Mouse (Mus musculus) MEL-GATA-1-ER (cell line): ENCODE data around the gene Scn1b.

ENCODE experiments used
- DNase-seq: peaks from one replicate; pipeline ENCODE4 v3.0.0-alpha.2; 2012; ENCODE audit warnings: low read depth; ENCODE audit errors: extremely low read depth

The Scn1b gene

GRCm38 (mm10) chr7:31149751-31150565 is 23.2 kb upstream of the Scn1b start:
- no peak for DNase-seq

DNA sequence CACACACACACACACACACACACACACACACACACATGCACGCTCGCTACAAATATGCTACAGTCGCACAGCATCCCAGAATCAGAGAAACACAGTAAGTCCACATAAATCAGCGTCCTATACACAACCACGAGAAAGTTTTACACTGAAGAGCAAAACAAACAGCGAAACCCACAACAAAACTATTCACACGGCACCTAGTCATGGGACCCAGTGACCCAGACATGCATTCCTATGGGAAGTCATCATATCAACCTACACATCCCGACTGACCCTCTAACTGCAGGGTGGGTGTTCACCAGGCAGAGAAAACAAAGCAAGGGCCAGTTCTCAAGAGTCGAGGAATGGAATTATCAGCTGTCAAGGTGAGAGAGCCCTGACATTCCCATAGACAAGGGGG is 22.5 kb upstream of the Scn1b start:
- no peak for DNase-seq

DNA sequence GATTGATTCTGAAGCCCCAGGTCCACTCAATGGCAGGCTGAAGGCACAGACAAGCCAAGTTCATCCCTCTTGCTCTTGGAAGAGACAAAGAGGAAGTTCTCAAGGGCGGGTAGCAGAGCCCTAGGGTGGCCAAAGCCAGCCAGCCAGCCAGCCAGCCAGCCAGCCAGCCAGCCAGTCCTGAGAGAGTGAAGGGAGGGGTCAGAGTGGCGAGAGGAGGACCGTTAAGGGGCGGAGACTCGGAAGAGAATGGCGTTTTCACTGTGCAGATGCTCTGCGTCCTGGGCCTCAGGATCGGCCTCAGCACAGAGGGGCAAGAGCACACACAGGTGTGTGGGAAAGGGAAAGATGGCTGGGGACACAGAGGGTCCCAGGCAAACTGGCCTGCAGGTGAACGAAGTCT is 22.0 kb upstream of the Scn1b start:
- DNase-seq, result peak; percentile 65

- DNase-seq, result no peak
These were observed 21.3 kb upstream of the Scn1b start for GRCm38 (mm10) chr7:31148086-31148485.

GRCm38 (mm10) chr7:31145596-31146160 is 18.9 kb upstream of the Scn1b start:
- no peak for DNase-seq

- no peak for DNase-seq
These were observed 18.1 kb upstream of the Scn1b start for GRCm38 (mm10) chr7:31144886-31145285.

DNA sequence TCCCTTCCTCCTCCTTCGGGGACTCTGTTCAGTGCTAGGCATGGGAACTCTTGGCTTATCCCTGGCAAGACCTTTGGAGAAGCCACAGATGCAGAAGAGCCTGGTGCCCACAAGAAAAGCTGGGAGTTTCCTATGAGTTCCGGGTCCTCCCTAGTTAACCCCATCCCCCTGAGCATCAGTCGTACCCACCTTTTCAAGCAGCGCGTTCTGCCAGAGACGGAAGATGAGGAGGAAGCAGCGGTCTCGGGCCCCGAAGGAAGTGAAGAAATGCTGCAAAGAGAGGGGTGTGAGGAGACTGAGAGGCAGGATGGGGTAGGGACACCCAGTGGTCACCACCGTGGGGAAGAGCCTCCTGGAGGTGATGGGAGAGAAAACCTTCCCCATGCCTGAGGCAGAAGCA is 14.1 kb upstream of the Scn1b start:
- DNase-seq, result no peak

GRCm38 (mm10) chr7:31140302-31140701 is 13.5 kb upstream of the Scn1b start:
- DNase-seq, result no peak

DNA sequence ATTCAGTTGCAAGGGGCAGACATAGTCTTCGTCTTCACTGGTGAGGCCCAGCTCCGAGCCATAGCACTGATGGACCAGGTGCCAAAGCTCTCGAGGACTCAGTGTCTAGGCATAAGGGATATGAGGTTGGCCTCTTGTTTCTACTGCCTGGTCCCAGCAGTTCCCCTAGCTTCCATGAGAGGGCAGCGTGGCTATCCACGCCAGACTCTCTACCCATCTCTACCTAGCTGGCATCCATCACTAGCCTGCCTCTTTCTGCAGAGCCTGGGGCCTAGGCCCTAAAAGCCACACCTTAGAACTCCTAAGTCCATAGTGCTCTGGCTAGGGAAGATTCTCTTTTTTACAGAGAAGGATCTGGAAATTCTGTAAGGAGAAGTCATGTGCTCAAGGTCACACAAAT is 13.0 kb upstream of the Scn1b start:
- no peak for DNase-seq

GRCm38 (mm10) chr7:31135717-31136116 is 8.9 kb upstream of the Scn1b start:
- DNase-seq, result no peak

DNA sequence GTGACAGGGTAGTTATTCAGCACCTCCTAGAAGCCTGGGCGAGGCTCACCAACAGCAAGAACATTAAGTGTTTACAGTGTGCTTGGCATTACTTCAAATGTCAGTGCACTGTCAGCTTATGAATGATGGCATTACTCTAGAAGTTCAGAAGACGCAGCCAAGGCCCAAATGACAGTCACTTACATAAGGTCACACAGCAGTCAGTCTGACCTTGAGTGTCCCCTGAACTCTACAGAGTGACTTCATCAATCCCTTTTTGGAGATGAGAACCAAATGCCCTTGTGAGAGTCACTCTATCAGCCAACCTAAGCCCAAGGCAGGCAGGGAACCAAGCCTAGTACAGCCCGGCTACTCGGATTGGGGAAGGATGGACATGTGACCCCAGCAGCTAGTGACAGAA is 5.1 kb upstream of the Scn1b start:
- no peak for DNase-seq

DNA sequence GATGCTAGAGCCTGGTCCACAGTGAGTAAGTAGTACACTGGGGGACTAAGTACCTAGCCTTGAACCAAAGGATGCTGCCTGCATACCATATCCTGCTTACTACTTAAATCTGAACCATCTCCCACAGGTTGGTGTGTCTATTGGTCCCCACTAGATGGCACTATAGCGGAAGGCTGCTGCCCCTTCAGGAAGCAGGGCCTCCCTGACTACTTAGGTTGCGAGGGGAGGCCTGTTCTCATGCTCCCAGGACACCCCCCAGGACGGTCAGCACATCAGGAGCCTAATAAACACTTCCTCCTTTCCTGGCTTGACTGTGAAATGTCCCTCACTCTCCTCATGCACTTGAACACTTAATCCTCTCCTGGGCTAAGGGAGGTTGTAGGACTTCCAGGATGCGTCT is 4.0 kb upstream of the Scn1b start:
- no peak for DNase-seq

GRCm38 (mm10) chr7:31130197-31130596 is 3.4 kb upstream of the Scn1b start:
- no peak for DNase-seq

- no peak for DNase-seq
These were observed 1.4 kb upstream of the Scn1b start for GRCm38 (mm10) chr7:31128157-31128705.

DNA sequence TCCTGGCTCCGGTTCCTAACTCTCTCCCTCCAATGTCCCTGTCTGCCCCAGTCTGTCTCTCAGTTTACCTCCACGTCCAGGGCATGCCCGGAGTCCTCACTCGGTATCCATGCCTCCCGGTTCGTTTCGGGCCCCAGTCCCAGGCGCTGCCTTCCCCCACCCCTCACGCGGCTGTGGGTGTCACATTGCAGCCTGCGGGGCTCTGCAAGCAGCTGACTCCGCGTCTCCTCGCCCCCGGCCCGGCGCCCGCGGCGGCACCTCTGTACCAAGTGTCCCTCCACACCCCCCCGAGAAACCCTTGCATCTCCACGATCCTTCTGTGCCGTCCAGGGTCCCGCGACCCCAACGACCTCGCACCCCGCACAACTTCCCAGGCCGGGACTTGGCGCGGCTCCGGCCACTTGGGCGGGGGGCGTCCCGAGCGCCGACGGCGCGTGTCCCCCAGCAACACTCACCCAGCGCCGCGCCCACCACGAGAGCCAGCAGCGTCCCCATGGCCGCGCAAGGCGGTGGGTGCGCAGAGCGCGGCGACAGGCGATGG is 522 bp downstream of the Scn1b start:
- DNase-seq, result no peak

- DNase-seq, result no peak
These were observed 1.7 kb downstream of the Scn1b start for GRCm38 (mm10) chr7:31125116-31125515.

DNA sequence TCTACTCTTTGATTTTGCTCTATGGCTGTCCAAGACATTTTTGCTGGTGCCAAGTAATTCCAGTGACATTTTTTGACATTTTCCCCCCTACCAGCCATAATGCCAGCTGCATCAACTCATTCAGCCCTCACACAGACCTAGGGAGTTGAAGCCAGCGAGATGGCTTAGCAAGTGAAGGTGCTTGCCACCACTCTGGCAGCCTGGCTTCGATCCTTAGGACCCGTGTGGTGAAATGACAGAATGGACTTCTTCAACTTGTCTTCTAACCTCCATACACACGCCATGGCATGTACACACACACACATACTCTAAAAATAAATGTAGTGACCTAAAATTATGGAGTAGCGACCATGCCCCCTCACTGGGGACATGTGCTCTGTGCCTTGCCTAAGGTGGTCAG is 2.4 kb downstream of the Scn1b start:
- no peak for DNase-seq

DNA sequence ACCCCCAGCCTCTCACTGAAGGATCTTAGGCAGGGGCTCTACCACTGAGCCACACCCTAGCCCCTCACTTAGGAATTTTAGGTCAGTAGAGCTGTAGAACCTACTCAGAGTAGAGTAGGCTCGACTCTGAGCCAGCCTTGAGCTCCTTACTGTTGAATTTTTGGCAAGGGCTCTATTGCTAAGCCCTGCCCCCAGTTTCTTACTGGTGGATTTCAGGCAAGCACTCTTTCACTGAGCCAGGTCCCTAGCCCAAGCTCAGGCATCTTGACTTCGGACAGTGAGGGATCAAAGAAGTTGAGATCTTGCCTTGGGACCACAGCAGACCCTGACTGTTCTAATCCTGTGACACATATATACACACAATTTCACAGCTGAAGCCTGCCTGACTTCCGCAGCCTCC is 3.1 kb downstream of the Scn1b start:
- DNase-seq, result no peak

- no peak for DNase-seq
These were observed 3.9 kb downstream of the Scn1b start for GRCm38 (mm10) chr7:31122641-31123631.

- DNase-seq, result no peak
These were observed 7.2 kb downstream of the Scn1b start for GRCm38 (mm10) chr7:31119556-31119955.

DNA sequence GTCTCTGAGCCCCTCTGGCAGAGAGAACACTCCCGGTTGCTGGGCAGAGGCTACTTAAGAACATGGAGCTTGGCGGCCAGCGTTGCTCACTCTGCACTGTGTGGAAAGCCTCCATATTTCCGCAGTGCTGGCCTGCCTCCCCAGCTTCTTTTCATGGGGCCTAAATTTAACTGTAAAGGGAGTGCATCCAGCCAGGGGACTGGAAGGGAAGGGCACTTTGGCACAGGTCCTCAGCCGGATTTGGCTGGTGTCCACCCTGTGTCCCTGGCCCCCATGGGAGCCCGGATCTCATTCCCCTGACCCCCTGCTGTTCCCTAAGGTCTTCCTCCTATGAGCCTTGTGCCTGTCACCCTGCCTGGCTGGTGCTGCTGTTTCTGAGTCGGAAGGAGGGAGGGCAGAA is 8.3 kb downstream of the Scn1b start:
- DNase-seq, result no peak
